Mouse (Mus musculus): Measurements from ENCODE around the gene Qprt.

Qprt gene

GRCm38 (mm10) chr7:127129638-127130037 lies 7.6 kb upstream of the Qprt start:
- DNase-seq, result peak; percentile 21

DNA sequence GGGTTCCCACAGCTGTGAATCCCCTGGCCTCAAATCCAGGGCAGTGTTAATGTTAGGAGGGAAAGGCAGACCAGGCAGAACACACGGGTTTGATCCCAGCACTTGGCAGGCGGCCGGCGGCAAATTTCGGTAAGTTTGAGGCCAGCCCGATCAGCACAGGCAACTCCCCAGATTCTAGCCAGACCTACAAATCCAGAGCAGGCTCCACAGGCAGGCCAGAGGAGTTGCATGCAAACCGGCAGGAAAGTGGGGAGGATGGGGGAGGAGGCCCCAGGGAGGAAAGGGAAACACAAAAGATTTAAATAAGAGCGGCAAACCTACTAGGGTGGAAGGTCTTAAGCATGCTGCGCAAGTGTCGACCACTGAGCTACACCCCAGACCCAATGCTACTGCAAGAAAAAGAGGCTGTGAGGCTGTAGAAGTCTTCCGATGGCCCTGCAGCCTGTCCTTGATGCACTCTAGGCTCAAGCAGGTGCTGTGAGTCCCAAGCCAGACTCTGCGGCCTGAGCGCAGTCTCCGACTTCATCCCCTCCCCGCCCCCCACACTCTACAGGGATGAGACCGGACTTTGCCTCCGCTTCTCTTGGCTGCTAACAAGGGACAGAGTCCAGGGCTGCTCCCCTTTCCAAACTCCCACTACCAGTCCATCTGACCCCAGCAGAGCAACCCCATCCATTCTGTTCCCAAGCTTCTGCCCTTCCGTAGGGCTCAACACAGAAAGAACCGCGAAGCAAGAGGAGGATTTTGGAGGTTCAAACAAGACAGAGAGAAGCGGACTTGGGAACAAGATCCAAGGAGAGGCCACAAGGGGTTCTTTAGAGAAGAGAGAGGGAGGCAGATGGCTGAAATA lies 740 bp downstream of the Qprt start:
- no peak for DNase-seq

DNA sequence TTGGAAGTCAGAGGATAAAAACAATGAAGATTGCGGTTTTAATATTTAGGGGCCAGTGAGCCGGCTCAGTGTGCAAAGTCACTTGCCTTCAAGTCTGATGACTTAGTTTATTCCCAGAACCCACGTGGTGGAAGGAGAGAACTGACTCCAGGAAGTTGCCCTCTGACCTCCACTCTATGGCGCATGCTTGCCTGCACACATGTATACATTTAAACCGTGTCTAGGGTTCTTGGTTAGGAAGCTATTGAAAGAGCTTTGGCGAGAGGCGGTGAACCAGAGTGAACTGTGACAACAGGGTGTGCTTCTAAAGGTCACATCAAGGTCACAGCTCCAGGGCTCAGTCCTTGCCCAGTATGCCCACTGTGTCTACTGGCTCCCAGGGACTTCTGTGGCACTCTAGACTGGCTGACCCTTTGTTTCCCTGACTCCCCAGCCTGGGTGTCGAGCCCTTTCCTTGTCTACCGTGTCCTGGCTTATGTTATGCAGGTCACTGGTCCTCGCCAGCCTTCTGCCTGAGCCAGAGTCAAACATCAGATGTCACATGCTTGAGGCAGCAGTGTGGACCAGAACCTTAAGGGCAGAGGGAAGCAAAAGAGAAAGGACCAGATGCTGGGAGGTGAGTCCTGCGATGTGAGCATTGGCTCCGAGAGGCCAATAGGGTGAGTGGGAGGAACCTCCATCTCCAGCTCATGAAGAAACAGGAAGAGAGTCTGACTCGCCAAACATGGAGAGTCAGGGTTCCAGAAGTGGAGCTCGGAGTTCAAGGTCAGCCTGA lies 3.2 kb downstream of the Qprt start:
- no peak for DNase-seq

- no peak for DNase-seq
Observed at GRCm38 (mm10) chr7:127117948-127118347, 4.1 kb downstream of the Qprt start.

- no peak for DNase-seq
Observed at GRCm38 (mm10) chr7:127116331-127116935, 5.6 kb downstream of the Qprt start.

- DNase-seq, result no peak
Observed at GRCm38 (mm10) chr7:127114920-127115319, 7.1 kb downstream of the Qprt start.

DNA sequence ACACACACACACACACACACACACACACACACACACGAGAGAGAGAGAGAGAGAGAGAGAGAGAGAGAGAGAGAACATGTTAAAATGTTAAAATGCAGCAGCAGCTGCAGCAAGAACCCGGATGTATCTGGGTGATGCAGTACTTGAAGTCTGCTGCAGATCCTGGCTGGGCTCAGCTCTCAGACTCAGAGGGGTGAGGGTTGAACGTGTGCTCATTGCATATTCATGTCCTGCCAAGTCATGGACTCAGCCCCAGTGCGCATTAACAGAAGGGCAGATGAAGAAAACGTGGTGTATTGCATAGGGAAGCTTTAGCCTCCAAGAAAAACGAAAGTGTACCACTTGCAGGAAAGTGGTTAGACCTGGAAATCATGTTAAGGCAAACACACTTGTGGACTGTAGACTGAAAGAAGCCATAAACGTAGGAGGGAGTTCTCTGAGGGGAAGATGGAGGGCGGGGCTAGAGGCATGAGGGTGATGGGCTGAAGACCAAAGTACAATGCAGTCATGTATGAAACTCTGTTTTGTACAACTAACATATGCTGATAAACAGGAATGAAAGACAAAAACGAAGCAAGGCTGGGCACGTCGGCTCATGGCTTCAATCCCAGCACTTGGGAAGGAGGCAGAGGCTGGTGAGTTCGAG lies 8.3 kb downstream of the Qprt start:
- DNase-seq, result no peak

- no peak for DNase-seq
Observed at GRCm38 (mm10) chr7:127112921-127113597, 9.0 kb downstream of the Qprt start.

DNA sequence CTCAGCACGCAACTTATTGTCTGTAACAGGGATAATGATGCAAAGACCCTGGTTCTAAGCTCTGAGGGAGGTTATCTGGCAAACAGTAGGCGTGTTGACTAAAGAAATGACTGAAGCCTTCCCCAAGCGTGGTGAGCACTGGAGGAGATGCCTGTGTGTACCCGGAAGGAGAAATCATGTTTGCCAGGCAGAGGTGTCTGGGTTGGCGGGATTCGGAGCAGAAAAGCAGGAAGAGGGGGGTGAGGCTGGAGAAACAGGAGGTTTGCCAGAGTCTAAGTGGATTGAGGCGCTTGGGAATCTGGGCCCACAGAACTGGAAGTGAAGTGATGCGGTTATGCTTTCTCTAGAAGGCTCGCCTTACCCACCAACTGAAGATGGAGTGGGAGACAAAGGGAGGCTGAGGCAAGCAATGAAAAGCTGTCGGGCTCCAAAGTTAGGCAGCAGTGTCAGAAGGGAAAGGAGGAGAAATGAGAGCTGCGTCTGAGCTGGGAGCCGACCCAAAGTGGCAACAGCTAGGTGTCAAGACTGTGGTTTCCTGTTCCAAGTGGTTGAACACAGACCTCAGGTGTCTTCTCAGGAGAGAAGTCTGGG lies 9.7 kb downstream of the Qprt start:
- no peak for DNase-seq

GRCm38 (mm10) chr7:127111461-127111860 lies 10.6 kb downstream of the Qprt start:
- DNase-seq, result peak; percentile 62

GRCm38 (mm10) chr7:127110239-127111007 lies 11.6 kb downstream of the Qprt start:
- peak; percentile 78 for DNase-seq

DNA sequence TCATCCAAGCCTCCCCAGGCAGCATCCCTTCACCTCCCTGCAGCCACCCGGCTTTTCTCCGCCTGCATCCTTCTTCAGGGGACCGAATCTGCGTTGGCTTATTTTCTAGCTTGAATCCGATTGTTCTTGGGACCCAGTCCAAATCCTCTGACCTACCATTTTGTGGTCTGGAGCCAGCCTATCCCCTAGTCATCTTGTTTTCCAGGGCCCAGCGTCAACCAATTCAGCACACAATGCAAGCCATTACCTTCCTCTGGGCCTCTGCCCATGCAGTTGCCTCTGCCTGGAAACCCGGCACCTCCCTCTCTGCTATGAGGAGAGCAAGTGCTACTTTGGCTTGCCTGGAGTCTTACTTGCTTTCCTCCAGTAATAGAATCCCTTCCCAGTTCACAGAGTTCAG lies 16.5 kb downstream of the Qprt start:
- DNase-seq, result no peak

DNA sequence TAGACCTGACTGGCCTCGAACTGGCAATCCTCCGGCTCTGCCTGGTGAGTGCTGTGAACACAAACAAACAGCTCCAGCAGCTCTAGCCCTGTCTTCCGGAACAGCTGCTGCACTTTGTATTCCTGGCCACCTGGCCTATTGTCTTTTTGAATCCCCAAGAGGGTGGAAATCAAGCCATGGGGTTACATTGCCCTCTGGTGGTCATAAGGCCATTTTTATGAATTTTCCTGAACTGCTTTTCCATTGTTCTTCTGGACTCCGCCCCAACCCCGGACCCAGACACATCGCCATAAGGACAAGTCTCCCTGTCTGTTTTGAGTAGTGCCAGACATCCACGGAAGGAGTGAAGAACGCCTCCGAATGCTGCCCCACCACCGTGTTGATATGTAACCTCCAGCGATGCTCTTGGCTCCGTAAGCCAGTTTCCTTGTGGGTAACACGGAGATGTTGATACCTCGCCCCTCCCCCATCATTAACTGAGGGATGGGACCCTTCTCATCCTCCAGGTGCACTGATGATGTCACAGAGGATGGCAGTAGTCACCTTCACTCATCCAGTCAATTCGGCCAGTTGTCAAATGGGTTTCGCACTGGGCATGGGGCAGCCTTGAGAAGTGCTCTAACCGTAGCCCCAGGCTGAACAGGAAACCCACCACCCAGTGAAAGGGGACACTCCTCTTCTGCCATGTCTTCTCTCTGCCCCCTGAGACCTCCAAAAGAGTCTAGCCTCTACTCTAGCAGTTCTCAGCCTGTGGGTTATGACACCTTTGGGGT lies 17.3 kb downstream of the Qprt start:
- DNase-seq, result peak; percentile 83

- no peak for DNase-seq
Observed at GRCm38 (mm10) chr7:127103960-127104359, 18.1 kb downstream of the Qprt start.

GRCm38 (mm10) chr7:127102148-127102547 lies 19.9 kb downstream of the Qprt start:
- no peak for DNase-seq

DNA sequence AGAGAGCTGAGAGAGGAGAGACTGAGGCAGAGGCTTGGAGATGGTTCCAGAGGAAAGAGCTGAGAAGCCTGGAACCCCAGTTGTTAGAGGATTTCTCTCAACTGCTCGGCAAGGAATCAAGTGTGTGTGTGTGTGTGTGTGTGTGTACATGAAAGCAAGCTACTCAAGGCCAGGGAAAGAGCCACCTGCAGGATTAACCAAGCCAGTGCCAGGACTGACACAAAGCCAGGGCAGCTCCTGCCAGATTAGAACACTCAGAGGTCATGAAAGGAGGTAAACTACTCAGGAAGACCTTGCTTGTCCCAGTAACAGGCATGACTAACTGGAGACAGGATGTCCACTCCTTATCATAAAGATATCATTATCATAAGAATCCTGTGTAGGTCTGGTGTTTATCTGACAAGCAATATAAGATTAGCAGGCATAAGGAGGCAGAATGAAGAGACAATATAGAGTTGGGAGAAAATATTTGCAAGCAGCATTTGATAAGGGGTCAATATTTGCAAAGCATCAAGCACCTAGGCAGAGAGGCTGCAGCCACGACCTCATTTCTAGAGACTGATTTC lies 20.5 kb downstream of the Qprt start:
- no peak for DNase-seq

DNA sequence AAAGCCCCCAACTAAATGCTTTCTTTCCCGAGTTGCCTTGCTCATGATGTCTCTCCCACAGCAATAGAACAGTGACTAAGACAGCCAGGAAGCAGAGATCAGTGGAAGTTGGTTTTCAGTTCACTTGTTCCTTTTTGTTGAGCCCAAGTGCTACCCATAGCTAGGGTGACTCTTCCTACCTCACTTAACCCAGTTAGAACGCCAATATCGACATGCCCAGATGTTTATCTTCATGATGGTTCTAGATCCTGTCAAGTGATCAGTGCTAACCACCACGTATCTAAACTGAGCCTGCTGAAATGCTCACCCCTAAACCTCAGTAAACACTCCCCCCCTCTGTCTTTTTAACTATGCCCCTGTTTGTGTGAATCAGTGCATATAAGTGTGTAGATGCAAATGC lies 22.5 kb downstream of the Qprt start:
- no peak for DNase-seq

- no peak for DNase-seq
Observed at GRCm38 (mm10) chr7:127098950-127099349, 23.1 kb downstream of the Qprt start.

GRCm38 (mm10) chr7:127098521-127098920 lies 23.5 kb downstream of the Qprt start:
- DNase-seq, result no peak

DNA sequence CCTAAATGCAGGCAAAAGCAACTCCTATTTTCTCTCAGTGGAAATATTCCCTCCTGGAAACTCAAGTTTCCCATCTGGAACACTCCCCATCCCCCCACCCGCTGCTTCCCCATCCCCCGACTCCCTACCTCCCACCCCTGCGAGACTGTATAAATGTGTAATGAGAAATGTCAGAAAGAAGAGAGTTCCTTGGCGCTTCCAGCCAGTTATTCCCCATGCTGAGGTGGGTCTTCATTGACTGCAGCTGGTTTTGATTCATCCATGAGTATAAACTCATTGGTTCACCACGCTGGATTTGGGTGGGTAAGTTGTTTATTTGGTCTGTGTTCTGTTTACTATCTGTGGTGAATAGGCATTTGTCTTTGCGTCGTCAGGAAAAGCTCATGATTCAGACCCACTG lies 25.6 kb downstream of the Qprt start:
- no peak for DNase-seq
